Mouse (Mus musculus): ENCODE data around the gene Nfkbil1. TPM values are rescaled to one million over a fixed set of nuclear protein-coding genes. Genes with fewer than 3 reads are reported as not detected.

Nfkbil1 gene
- polyA plus RNA-seq, 1 experiment from 2014 or later = 14.5 TPM

DNA sequence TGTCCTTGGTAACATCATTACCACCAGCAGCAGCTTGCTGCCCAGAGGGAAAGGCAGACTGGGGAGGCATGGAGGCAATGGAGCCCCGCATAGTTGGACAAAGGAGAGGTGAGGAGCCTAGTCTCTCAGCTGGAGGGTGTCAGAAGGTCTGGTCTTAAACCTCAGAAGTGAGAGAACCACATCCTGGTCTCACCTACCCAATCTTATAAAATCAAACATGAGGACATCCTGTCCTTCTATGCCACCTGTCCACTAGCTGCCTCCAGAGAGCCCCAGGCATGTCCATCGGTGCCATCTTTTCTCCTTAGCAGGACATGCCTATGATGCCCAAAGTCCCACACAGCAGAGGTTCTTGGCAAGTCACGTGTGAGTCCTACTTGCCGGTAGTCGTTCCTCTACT lies 55.5 kb downstream of the Nfkbil1 start:
- DNase-seq (ENCODE audit: low spot score) (no peak), ATAC-seq (replicated peaks; ENCODE audit: low FRiP score, low read depth) (no peak)
- Histone ChIP-seq H3K4me2 (ENCODE audit: low read length) (no peak overlapping the region), H3K4me3 (replicated peaks; ENCODE audit: low read depth, low read length) (no peak overlapping the region), H3K9ac (ENCODE audit: low read depth, low read length) (no peak overlapping the region), H3K36me3 (ENCODE audit: insufficient read depth, low read length) (no peaks in the 10 kb centered on the region), H3K27ac (no peak overlapping the region), H3K9me3 (replicated peaks; ENCODE audit: low read length) (no peaks in the 10 kb centered on the region), H3K4me1 (replicated peaks; ENCODE audit: insufficient read depth, low read length) (no peaks in the 10 kb centered on the region), H3K27me3 (ENCODE audit: insufficient read depth, low read length) (no peaks in the 10 kb centered on the region)
- no peak for TF ChIP-seq CTCF (IDR thresholded peaks at IDR 0.05; ENCODE audit: low read depth)
- WGBS = 88% methylated on average over 5 of the region's 5 CpGs

DNA sequence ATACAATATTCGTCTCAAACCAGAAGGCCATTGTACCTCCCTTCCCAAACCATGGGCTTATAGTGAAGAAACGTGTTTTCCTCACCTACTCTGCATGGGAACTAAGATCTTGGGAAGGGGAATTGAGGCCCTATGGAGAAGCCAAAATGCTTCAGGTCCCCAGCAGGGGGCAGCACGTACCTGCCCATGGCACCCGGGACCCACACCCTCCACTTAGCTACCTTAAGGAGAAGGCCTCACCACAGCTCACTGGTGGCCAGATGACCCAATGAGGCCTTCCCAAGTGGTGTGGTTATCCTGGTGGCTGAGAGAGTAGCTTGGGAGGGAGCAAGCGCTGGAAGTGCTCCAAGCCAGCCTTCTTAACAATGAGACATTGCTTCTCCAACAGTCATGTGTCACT lies 57.1 kb downstream of the Nfkbil1 start:
- Histone ChIP-seq H3K9me3 (replicated peaks; ENCODE audit: low read length) (no peaks in the 10 kb centered on the region), H3K27me3 (ENCODE audit: insufficient read depth, low read length) (no peaks in the 10 kb centered on the region), H3K4me3 (replicated peaks; ENCODE audit: low read depth, low read length) (no peak overlapping the region), H3K27ac (no peak overlapping the region), H3K4me1 (replicated peaks; ENCODE audit: insufficient read depth, low read length) (no peaks in the 10 kb centered on the region), H3K36me3 (ENCODE audit: insufficient read depth, low read length) (no peaks in the 10 kb centered on the region), H3K4me2 (ENCODE audit: low read length) (no peak overlapping the region), H3K9ac (ENCODE audit: low read depth, low read length) (no peak overlapping the region)
- ATAC-seq (replicated peaks; ENCODE audit: low FRiP score, low read depth) = peak; percentile 65
- TF ChIP-seq CTCF (IDR thresholded peaks at IDR 0.05; ENCODE audit: low read depth) = peak; percentile 93
- peak; percentile 93 for DNase-seq (ENCODE audit: low spot score)
- 11% methylated on average over 5 of the region's 5 CpGs for WGBS

DNA sequence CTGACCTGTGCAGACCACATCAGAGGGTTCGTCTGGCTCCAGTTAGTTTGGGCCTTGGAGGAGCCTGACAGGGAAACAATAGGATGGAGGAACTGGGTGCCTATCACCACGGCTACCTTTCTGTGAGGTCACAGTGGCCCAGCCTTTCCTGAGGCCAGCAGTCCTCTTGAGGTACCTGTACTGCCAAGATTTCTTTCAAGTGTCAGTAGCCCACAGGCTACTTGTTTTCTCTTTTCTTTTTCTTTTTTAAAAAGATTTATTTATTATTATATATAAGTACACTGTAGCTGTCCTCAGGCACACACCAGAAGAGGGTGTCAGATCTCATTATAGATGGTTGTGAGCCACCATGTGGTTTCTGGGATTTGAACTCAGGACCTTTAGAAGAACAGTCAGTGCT lies 59.6 kb downstream of the Nfkbil1 start, which contains the start of gene Aif1:
Gene Aif1 (minus strand): TSS at position 101 of the 400 bp plus-strand sequence.
- 64% methylated on average over 2 of the region's 2 CpGs for WGBS
- no peak for TF ChIP-seq CTCF (IDR thresholded peaks at IDR 0.05; ENCODE audit: low read depth)
- H3K9me3 ChIP-seq (replicated peaks; ENCODE audit: low read length) = no peaks in the 10 kb centered on the region
- no peak within 1 kb of the TSS for H3K4me3 ChIP-seq (replicated peaks; ENCODE audit: low read depth, low read length)
- H3K4me1 ChIP-seq (replicated peaks; ENCODE audit: insufficient read depth, low read length) = no peaks in the 10 kb centered on the region
- H3K4me2 ChIP-seq (ENCODE audit: low read length) = no peak within 1 kb of the TSS
- H3K27me3 ChIP-seq (ENCODE audit: insufficient read depth, low read length) = no peaks in the 10 kb centered on the region
- H3K9ac ChIP-seq (ENCODE audit: low read depth, low read length) = no peak within 1 kb of the TSS
- no peak for ATAC-seq (replicated peaks; ENCODE audit: low FRiP score, low read depth)
- H3K36me3 ChIP-seq (ENCODE audit: insufficient read depth, low read length) = no peaks in the 10 kb centered on the region
- H3K27ac ChIP-seq = no peak within 1 kb of the TSS
- DNase-seq (ENCODE audit: low spot score) = no peak

DNA sequence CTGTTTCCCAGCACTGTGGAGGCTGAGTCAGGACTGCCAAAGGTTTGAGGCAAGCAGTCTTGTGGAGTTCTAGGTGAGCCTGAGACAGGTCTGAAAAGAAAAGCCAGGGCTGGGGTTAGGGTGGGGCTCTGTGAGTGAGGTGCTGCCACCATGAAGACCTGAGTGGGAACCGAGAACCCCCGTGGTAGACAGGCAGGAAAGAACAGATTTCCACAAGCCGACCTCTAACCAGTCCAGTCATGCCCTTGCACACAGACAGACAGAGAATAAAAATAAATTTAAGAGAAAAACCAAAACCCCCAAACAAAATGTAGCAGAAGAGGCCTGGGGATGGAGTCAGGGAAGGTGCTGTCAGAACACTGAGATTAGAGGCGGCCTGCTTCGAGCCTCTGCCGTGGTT lies 60.2 kb downstream of the Nfkbil1 start:
- Histone ChIP-seq H3K27me3 (ENCODE audit: insufficient read depth, low read length) (no peaks in the 10 kb centered on the region), H3K4me1 (replicated peaks; ENCODE audit: insufficient read depth, low read length) (no peaks in the 10 kb centered on the region), H3K9ac (ENCODE audit: low read depth, low read length) (no peak overlapping the region), H3K9me3 (replicated peaks; ENCODE audit: low read length) (no peaks in the 10 kb centered on the region), H3K27ac (no peak overlapping the region), H3K36me3 (ENCODE audit: insufficient read depth, low read length) (no peaks in the 10 kb centered on the region), H3K4me2 (ENCODE audit: low read length) (no peak overlapping the region), H3K4me3 (replicated peaks; ENCODE audit: low read depth, low read length) (no peak overlapping the region)
- 58% methylated on average over 6 of the region's 6 CpGs for WGBS
- no peak for TF ChIP-seq CTCF (IDR thresholded peaks at IDR 0.05; ENCODE audit: low read depth)
- ATAC-seq (replicated peaks; ENCODE audit: low FRiP score, low read depth) (no peak), DNase-seq (ENCODE audit: low spot score) (no peak)

DNA sequence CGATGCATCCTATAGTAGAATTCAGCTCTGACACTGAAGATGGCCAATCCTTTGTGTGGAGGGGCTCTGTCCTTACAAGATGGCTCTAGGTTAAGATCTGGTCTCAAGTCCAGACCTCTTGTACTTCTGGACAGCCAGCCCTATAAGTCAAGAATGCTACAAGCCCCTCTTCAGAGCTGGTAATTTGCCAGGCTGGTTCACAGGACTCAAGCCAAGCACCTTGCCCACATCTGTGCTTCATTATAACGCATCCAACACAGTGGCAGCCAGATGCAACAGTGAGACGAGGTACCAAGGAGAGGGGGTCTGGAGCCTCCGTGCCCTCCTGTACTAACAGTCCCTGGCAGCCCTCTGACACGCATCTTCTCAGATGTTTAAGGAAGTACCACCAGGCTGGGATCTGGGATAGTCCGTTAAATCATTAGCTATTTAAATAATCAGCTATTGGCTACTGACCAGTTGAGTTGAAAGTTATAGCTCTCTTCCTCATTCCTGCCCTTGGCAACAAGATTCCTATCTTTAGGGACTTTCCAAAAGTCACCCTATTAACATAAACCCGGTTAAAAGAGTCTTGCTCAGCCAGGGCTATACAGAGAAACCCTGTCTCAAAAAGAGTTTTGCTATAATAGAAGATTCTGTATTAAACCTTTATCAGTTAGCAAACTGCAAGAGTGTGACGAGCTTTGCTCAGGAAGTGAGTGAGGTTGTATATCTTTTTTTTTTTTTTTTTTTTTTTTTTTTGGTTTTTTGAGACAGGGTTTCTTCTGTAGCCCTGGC lies 61.2 kb downstream of the Nfkbil1 start:
- TF ChIP-seq CTCF (IDR thresholded peaks at IDR 0.05; ENCODE audit: low read depth) = no peak
- no peak overlapping the region for H3K4me2 ChIP-seq (ENCODE audit: low read length)
- no peaks in the 10 kb centered on the region for H3K27me3 ChIP-seq (ENCODE audit: insufficient read depth, low read length)
- H3K27ac ChIP-seq = peak overlapping the region; percentile 70
- H3K9me3 ChIP-seq (replicated peaks; ENCODE audit: low read length) = no peaks in the 10 kb centered on the region
- H3K9ac ChIP-seq (ENCODE audit: low read depth, low read length) = peak overlapping the region; percentile 13; the same call in 1 of the 2 replicates
- 61% methylated on average over 8 of the region's 8 CpGs for WGBS
- ATAC-seq (replicated peaks; ENCODE audit: low FRiP score, low read depth) = no peak
- H3K36me3 ChIP-seq (ENCODE audit: insufficient read depth, low read length) = no peaks in the 10 kb centered on the region
- no peak for DNase-seq (ENCODE audit: low spot score)
- H3K4me1 ChIP-seq (replicated peaks; ENCODE audit: insufficient read depth, low read length) = no peaks in the 10 kb centered on the region
- H3K4me3 ChIP-seq (replicated peaks; ENCODE audit: low read depth, low read length) = no peak overlapping the region

DNA sequence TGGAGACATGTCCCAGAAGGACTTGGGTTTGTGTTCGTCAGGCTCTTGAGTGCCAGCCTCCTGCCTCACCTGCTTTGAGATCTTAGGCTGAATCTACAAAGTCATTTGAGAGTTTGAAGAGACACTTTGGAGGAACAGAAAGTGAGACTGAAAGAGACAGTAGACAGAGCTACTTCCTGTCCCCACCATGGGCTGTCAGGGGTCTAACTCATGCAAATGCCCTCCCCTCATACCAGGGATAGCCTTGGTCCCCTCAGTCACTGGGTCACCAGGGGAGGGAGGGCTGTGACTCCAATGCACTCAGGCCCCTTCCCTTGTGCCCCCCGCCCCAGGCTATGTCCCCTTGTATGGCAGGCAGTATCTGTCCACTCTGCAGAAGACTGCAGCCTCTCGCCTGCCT lies 62.3 kb downstream of the Nfkbil1 start:
- DNase-seq (ENCODE audit: low spot score) = no peak
- WGBS = 78% methylated on average over 3 of the region's 3 CpGs

More for the DNA sequence above, 62.3 kb downstream of the Nfkbil1 start:
- no peaks in the 10 kb centered on the region for H3K9me3 ChIP-seq (replicated peaks; ENCODE audit: low read length)
- H3K4me3 ChIP-seq (replicated peaks; ENCODE audit: low read depth, low read length) = no peak overlapping the region
- no peaks in the 10 kb centered on the region for H3K36me3 ChIP-seq (ENCODE audit: insufficient read depth, low read length)
- no peaks in the 10 kb centered on the region for H3K4me1 ChIP-seq (replicated peaks; ENCODE audit: insufficient read depth, low read length)
- no peak for TF ChIP-seq CTCF (IDR thresholded peaks at IDR 0.05; ENCODE audit: low read depth)
- no peak overlapping the region for H3K9ac ChIP-seq (ENCODE audit: low read depth, low read length)
- ATAC-seq (replicated peaks; ENCODE audit: low FRiP score, low read depth) = no peak
- H3K4me2 ChIP-seq (ENCODE audit: low read length) = no peak overlapping the region
- no peaks in the 10 kb centered on the region for H3K27me3 ChIP-seq (ENCODE audit: insufficient read depth, low read length)
- H3K27ac ChIP-seq = peak overlapping the region; percentile 63
